Mouse (Mus musculus): ENCODE data around the gene Nmnat2. TPM values are rescaled to one million over a fixed set of nuclear protein-coding genes. Genes with fewer than 3 reads are reported as not detected.

Gene Nmnat2
- polyA plus RNA-seq, 1 experiment from 2014 or later = 1.3 TPM

DNA sequence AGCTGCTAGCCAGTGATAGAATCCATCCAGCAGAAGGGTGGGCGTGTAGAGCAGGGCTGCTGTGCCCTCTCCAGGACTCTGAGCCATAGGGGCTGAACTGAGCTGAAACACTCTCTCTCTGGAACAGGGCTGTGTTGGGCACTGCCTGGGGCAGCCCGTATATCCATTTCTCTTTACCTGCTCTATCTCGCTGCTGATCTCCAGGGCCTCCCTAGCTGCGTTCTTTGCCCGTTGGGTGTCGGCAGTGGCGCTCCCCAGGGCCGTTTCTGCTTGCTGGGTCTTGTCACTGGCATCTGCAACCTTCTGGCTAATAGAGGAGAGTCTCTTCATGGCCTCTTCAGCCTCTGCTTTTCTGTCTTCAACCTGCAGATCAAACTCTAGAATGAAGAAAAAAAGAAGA is 174.0 kb downstream of the Nmnat2 start:
- no peak for ATAC-seq
- Histone ChIP-seq H3K27ac (ENCODE audit: low read length) (no peak overlapping the region), H3K9me3 (ENCODE audit: control insufficient read depth, low read length) (no peaks in the 10 kb centered on the region), H3K4me3 (ENCODE audit: low read length) (no peak overlapping the region), H3K4me1 (ENCODE audit: control insufficient read depth, insufficient read depth, low read length) (peaks cover 10% of the 10 kb centered on the region), H3K9ac (ENCODE audit: low read depth, low read length) (no peak overlapping the region), H3K4me2 (ENCODE audit: low read depth, low read length) (no peak overlapping the region), H3K27me3 (replicated peaks; ENCODE audit: control insufficient read depth, insufficient read depth, low read length) (no peaks in the 10 kb centered on the region), H3K36me3 (ENCODE audit: control insufficient read depth, insufficient read depth, low read length) (no peaks in the 10 kb centered on the region)
- 66% methylated on average over 8 of the region's 8 CpGs for WGBS

DNA sequence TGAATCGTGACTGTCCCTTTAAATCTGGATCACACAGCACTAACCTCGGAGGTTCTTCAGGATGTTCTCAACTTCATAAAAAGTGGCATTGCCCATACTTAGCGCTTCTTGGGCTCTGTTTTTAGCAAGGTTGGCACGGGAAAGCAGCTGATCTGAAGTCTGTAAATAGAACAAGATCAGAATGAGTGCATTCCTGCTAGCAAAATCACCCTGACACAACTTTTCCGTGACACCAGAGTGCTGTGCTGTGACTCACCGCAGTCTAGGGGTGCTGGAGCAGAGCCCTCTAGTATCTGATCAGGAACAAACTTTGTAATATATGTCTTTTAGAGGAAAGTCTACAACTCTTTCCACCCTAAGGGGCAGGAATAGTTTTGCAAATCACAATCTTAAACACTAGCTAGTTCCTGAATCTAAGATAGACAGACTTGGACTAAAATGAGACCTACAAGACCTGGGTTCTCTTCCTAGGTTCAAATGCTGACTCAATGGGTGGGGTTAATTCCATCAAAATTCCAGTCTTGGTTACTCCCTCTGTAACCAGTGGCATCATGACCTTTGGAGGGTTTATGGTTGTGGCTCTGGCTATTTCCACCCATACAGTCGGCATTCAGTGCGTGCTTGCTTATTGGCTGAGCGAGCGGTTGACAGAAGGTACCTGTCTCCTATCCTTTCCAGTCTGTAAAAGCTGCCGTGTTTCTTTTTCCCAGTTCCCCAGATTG is 175.4 kb downstream of the Nmnat2 start:
- no peak overlapping the region for H3K4me3 ChIP-seq (ENCODE audit: low read length)
- H3K9me3 ChIP-seq (ENCODE audit: control insufficient read depth, low read length) = no peaks in the 10 kb centered on the region
- no peak overlapping the region for H3K4me2 ChIP-seq (ENCODE audit: low read depth, low read length)
- ATAC-seq = no peak
- peaks cover 19% of the 10 kb centered on the region for H3K4me1 ChIP-seq (ENCODE audit: control insufficient read depth, insufficient read depth, low read length)
- WGBS = 83% methylated on average over 11 of the region's 11 CpGs
- no peaks in the 10 kb centered on the region for H3K27me3 ChIP-seq (replicated peaks; ENCODE audit: control insufficient read depth, insufficient read depth, low read length)
- H3K27ac ChIP-seq (ENCODE audit: low read length) = no peak overlapping the region
- no peak overlapping the region for H3K9ac ChIP-seq (ENCODE audit: low read depth, low read length)
- no peaks in the 10 kb centered on the region for H3K36me3 ChIP-seq (ENCODE audit: control insufficient read depth, insufficient read depth, low read length)

DNA sequence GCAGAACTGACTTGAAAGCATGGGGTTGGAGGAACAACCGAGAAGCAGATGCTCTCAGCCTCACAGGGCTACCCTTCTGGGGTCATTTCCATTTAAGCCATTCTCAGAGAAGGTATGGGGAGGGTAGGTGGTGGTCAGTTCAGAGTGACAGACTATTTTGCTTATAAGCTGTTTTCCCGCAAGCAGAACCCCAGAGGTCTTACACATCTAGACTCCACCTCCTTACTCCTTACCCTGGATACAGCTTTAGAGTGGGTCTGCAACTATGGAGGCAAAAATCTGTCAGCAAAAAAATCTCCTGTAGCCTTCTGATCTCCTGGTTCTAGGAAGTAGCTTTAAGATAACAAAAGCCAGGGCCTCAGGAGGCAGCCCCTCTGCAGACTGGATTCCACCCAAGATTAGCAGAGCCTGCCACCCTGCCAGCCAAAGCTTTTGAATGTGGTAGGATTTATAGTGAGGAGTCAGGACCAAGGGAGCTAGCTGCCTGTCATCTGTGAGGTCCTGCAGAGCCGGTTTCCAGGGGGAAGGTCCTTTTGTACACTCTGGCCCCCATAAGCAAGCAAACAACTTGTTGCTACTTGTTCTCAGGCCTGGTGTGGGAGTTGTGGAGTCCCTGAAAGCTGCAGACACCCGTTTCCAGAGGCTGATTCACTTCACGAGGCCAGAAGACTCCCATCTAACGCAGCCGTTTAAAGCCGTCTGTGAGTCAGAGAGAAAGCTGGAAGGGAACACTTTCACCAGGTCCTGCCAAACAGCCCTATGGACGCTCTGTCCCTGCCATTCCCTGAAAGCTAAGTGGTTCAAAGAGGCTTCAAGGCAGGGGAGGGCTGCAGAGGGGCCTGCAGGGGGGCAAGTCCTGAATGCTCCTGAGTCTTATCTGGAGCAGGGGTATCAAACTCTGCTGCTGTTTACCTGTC is 179.3 kb downstream of the Nmnat2 start:
- peak overlapping the region; percentile 46 for H3K27ac ChIP-seq (ENCODE audit: low read length)
- no peaks in the 10 kb centered on the region for H3K9me3 ChIP-seq (ENCODE audit: control insufficient read depth, low read length)
- no peak overlapping the region for H3K4me3 ChIP-seq (ENCODE audit: low read length)
- H3K4me2 ChIP-seq (ENCODE audit: low read depth, low read length) = no peak overlapping the region
- H3K9ac ChIP-seq (ENCODE audit: low read depth, low read length) = peak overlapping the region; percentile 40; the same call in 1 of the 2 replicates
- H3K36me3 ChIP-seq (ENCODE audit: control insufficient read depth, insufficient read depth, low read length) = no peaks in the 10 kb centered on the region
- H3K27me3 ChIP-seq (replicated peaks; ENCODE audit: control insufficient read depth, insufficient read depth, low read length) = no peaks in the 10 kb centered on the region
- 22% methylated on average over 9 of the region's 9 CpGs for WGBS
- peaks cover 21% of the 10 kb centered on the region for H3K4me1 ChIP-seq (ENCODE audit: control insufficient read depth, insufficient read depth, low read length)
- 0 out of 2 replicates have a peak, but pooled peaks have one; percentile 27 for ATAC-seq

DNA sequence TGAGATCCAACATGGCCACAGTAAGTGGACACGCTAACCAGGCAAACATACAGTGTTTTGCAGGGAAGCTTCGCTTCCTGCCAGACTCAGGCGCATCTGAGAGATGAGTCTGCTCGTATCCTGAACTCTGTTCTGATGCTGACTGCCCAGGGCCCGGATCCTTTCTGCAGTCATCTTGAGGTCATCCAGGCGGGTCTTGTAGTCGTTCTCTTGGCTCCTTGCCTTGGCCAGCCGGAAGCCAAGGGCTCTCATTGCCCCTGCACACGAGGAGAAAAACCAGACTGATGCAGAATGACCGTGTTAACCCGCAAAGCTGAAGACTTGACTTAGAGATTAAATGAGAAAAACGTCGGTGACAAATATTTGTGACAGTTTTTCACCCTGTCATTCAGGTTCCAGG is 181.9 kb downstream of the Nmnat2 start:
- H3K4me2 ChIP-seq (ENCODE audit: low read depth, low read length) = no peak overlapping the region
- H3K9ac ChIP-seq (ENCODE audit: low read depth, low read length) = no peak overlapping the region
- peaks cover 29% of the 10 kb centered on the region for H3K4me1 ChIP-seq (ENCODE audit: control insufficient read depth, insufficient read depth, low read length)
- no peak overlapping the region for H3K4me3 ChIP-seq (ENCODE audit: low read length)
- no peak overlapping the region for H3K27ac ChIP-seq (ENCODE audit: low read length)
- WGBS = 55% methylated on average over 13 of the region's 13 CpGs
- no peaks in the 10 kb centered on the region for H3K9me3 ChIP-seq (ENCODE audit: control insufficient read depth, low read length)
- no peaks in the 10 kb centered on the region for H3K27me3 ChIP-seq (replicated peaks; ENCODE audit: control insufficient read depth, insufficient read depth, low read length)
- H3K36me3 ChIP-seq (ENCODE audit: control insufficient read depth, insufficient read depth, low read length) = no peaks in the 10 kb centered on the region
- no peak for ATAC-seq

DNA sequence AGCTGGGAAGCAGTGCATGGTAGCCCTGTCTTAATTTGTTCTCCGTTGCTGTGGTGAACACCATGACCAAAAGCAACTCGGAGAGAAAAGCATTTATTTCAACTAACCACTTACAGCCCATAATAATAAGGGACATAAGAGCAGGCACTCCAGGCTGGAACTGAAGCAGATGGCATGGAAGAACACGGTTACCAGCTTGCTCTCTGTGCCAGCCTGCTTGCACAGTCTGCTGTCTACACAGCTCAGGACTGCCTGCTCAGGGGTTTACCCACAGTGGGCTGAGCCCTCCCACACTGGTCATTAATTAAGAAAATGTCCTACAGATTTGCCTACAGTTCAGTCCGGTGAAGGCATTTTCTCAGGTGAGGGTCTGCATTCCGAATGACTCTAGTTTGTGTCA is 183.7 kb downstream of the Nmnat2 start:
- Histone ChIP-seq H3K36me3 (ENCODE audit: control insufficient read depth, insufficient read depth, low read length) (no peaks in the 10 kb centered on the region), H3K4me1 (ENCODE audit: control insufficient read depth, insufficient read depth, low read length) (peaks cover 29% of the 10 kb centered on the region), H3K4me3 (ENCODE audit: low read length) (no peak overlapping the region), H3K4me2 (ENCODE audit: low read depth, low read length) (no peak overlapping the region), H3K27me3 (replicated peaks; ENCODE audit: control insufficient read depth, insufficient read depth, low read length) (no peaks in the 10 kb centered on the region), H3K9me3 (ENCODE audit: control insufficient read depth, low read length) (no peaks in the 10 kb centered on the region), H3K9ac (ENCODE audit: low read depth, low read length) (no peak overlapping the region), H3K27ac (ENCODE audit: low read length) (no peak overlapping the region)
- ATAC-seq = no peak
- 78% methylated on average over 5 of the region's 5 CpGs for WGBS

DNA sequence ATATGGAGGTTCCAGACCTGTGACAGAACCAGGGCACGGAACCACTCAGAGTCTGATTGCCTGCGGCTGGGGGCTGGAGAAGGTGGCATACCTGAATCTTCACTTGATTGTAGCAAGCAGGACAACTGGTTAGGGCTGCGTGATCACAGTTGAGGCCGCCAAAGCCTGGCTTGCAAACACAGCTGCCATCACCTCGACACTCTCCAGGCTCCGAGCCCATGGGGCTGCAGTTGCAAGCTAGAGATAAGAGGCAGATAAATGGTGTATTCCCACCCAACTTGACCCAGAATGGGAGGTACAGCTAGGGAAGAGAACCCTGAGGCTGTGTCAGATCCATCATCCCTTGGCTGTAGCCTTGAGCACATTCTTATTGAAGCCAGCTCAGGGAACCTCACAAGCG is 184.8 kb downstream of the Nmnat2 start:
- ATAC-seq = no peak
- Histone ChIP-seq H3K27ac (ENCODE audit: low read length) (no peak overlapping the region), H3K9me3 (ENCODE audit: control insufficient read depth, low read length) (no peaks in the 10 kb centered on the region), H3K9ac (ENCODE audit: low read depth, low read length) (no peak overlapping the region), H3K4me3 (ENCODE audit: low read length) (no peak overlapping the region), H3K4me1 (ENCODE audit: control insufficient read depth, insufficient read depth, low read length) (peaks cover 19% of the 10 kb centered on the region), H3K27me3 (replicated peaks; ENCODE audit: control insufficient read depth, insufficient read depth, low read length) (no peaks in the 10 kb centered on the region), H3K36me3 (ENCODE audit: control insufficient read depth, insufficient read depth, low read length) (no peaks in the 10 kb centered on the region), H3K4me2 (ENCODE audit: low read depth, low read length) (no peak overlapping the region)
- WGBS = 57% methylated on average over 7 of the region's 7 CpGs

DNA sequence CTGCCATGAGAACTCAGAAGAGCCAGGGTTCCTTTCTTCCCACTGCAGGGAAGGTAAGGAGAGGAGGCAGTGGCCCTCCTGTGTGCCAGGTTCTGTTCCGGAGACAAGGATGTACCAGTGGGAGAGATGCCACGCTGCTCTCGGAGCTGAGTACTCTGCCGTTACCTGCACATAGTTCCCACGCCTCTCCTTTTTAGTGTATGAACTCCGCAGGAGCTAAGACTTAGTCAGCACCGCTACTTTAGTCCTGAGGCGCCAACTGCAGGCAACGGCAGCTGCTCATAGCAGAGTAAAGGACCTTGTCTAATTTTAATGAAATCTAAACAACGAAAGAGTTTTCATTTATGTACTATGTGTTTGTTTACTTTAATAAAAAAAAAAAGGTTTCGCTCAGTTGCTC is 185.5 kb downstream of the Nmnat2 start:
- Histone ChIP-seq H3K4me1 (ENCODE audit: control insufficient read depth, insufficient read depth, low read length) (peaks cover 19% of the 10 kb centered on the region), H3K9ac (ENCODE audit: low read depth, low read length) (no peak overlapping the region), H3K27me3 (replicated peaks; ENCODE audit: control insufficient read depth, insufficient read depth, low read length) (no peaks in the 10 kb centered on the region), H3K4me2 (ENCODE audit: low read depth, low read length) (0 out of 2 replicates have a peak overlapping the region, but pooled peaks have one; percentile 33), H3K27ac (ENCODE audit: low read length) (no peak overlapping the region), H3K4me3 (ENCODE audit: low read length) (no peak overlapping the region), H3K9me3 (ENCODE audit: control insufficient read depth, low read length) (no peaks in the 10 kb centered on the region), H3K36me3 (ENCODE audit: control insufficient read depth, insufficient read depth, low read length) (no peaks in the 10 kb centered on the region)
- ATAC-seq = peak; percentile 36; the same call in 1 of the 2 replicates
- 52% methylated on average over 11 of the region's 11 CpGs for WGBS

DNA sequence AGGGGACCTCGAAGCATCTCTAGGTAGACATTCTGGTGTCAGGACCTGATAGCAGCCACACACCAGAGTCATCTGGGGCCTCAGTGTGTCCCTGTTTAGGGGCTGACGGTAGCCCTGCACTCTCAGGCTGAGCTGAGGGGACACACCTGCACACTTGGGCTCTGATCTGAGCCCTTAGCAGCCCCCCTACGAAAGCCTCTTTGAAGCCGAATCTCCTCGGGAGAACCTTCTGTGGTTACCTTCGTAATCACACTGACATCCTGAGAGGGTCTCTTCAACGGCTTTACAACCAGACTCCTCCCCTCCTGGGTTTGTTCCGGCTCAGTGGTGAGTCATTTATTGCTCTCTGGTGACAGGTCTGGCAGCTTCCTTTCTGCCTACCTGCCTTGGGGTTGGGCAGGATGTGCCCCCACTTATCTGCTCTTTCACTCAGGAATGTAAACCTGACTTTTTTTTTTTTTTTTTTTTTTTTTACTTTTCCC is 186.0 kb downstream of the Nmnat2 start:
- H3K4me2 ChIP-seq (ENCODE audit: low read depth, low read length) = peak overlapping the region; percentile 33
- ATAC-seq = peak; percentile 89
- WGBS = 13% methylated on average over 8 of the region's 8 CpGs

DNA sequence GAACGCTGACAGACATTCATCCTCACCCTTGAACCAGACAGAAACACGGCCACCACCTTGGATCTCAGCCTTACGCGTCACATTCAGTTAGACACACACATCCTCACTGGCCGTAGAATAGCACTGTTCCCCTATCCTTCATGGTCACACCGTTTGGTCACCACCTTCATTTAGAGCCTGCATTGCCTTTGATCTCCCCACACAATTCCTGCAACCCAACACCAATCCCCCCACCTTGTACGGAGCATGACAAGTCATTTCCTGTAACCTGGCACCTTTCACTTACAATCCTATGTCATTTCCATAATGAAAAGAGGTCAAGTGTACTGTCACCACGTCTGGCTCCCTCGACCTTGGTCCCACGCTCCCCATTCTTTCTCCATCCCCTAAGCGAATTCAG is 189.2 kb downstream of the Nmnat2 start:
- no peak overlapping the region for H3K4me2 ChIP-seq (ENCODE audit: low read depth, low read length)
- 77% methylated on average over 11 of the region's 11 CpGs for WGBS
- no peak overlapping the region for H3K4me3 ChIP-seq (ENCODE audit: low read length)
- H3K27ac ChIP-seq (ENCODE audit: low read length) = no peak overlapping the region
- no peaks in the 10 kb centered on the region for H3K9me3 ChIP-seq (ENCODE audit: control insufficient read depth, low read length)
- ATAC-seq = no peak
- no peaks in the 10 kb centered on the region for H3K27me3 ChIP-seq (replicated peaks; ENCODE audit: control insufficient read depth, insufficient read depth, low read length)
- peaks cover 8% of the 10 kb centered on the region for H3K4me1 ChIP-seq (ENCODE audit: control insufficient read depth, insufficient read depth, low read length)
- no peaks in the 10 kb centered on the region for H3K36me3 ChIP-seq (ENCODE audit: control insufficient read depth, insufficient read depth, low read length)
- no peak overlapping the region for H3K9ac ChIP-seq (ENCODE audit: low read depth, low read length)

More for the DNA sequence above, 186.0 kb downstream of the Nmnat2 start:
- Histone ChIP-seq H3K4me3 (ENCODE audit: low read length) (peak overlapping the region; percentile 10; the same call in 1 of the 2 replicates), H3K27ac (ENCODE audit: low read length) (peak overlapping the region; percentile 49), H3K27me3 (replicated peaks; ENCODE audit: control insufficient read depth, insufficient read depth, low read length) (no peaks in the 10 kb centered on the region), H3K9me3 (ENCODE audit: control insufficient read depth, low read length) (no peaks in the 10 kb centered on the region), H3K4me1 (ENCODE audit: control insufficient read depth, insufficient read depth, low read length) (peaks cover 19% of the 10 kb centered on the region), H3K9ac (ENCODE audit: low read depth, low read length) (no peak overlapping the region), H3K36me3 (ENCODE audit: control insufficient read depth, insufficient read depth, low read length) (no peaks in the 10 kb centered on the region)

Data from intestine, embryonic 16.5 days (tissue).